Mouse (Mus musculus) spleen, adult 2 months (tissue): ENCODE data around the gene Scp2.

ENCODE experiments used
- CTCF ChIP-seq: fragments of 200-500 bp; IDR thresholded peaks from 2 replicates; pipeline ENCODE4 v1.5.1; 2011; ENCODE audit warnings: mild to moderate bottlenecking, inconsistent platforms; ENCODE audit not compliant: insufficient read depth, insufficient read length, insufficient replicate concordance; ENCODE audit errors: extremely low read depth
- POLR2A ChIP-seq: fragments of 200-500 bp; IDR thresholded peaks from 2 replicates; pipeline ENCODE4 v1.6.1; 2011; ENCODE audit warnings: low read depth, low read length, inconsistent platforms

DNA sequence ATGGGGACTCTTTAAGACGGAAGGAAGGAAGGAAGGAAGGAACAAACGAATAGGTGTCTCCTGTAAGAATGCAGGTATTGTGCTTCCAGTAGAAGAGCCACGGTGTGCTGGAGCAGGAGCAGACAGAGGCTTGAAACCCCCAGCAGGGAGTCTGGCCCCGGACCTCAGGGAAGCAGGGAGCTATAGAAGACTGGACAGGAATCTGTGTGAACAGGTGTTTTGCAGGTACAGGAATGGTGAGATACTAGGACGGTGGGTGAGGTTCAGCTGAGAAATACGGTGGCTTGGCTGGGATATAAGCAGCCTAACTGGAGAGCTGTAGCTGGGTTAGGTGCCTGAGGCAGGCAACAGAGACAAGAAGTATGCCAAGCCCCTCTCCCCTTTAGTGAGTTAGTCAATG is 124.6 kb downstream of the Scp2 start:
- TF ChIP-seq CTCF, result no peak
- TF ChIP-seq POLR2A, result no peak
